Mouse (Mus musculus) ES-E14 (cell line): ENCODE measurements at regions not wholly inside any gene's neighbourhood (a gene's known extent, or its start where the extent isn't known, plus 50 kb on each side); places are given as distances from the start of the nearest gene placed in this dataset.

Experiments
- DNase-seq: peaks from one replicate; pipeline ENCODE4 v3.0.0-alpha.2; 2013; ENCODE audit warnings: low read depth, low spot score
- H3K27ac ChIP-seq: 2 replicates; pipeline ENCODE4 v1.5.1; 2012; ENCODE audit warnings: low read depth, mild to moderate bottlenecking, low read length, moderate library complexity, mixed read lengths; ENCODE audit not compliant: poor library complexity, insufficient read depth, severe bottlenecking
- H3K36me3 ChIP-seq: 2 replicates; pipeline ENCODE4 v1.6.1; 2012; ENCODE audit warnings: mild to moderate bottlenecking, low read length, moderate library complexity, mixed read lengths; ENCODE audit not compliant: control insufficient read depth, poor library complexity, insufficient read depth, severe bottlenecking
- H3K4me1 ChIP-seq, 2 experiments: fragments of 150-350 bp in 1 of 2; sonication (generic) in 1 of 2; 2 replicates each; pipeline ENCODE4 v1.6.1; 2012; ENCODE audit warnings: low read length in 2 of 2, mild to moderate bottlenecking in 1 of 2, mixed read lengths in 1 of 2; ENCODE audit not compliant: control insufficient read depth in 2 of 2, insufficient read depth in 2 of 2, poor library complexity in 1 of 2
- H3K4me3 ChIP-seq, 2 experiments: fragments of 150-350 bp in 1 of 2; sonication (generic) in 1 of 2; 2 replicates each; pipeline ENCODE4 v1.5.1; 2012; ENCODE audit warnings: low read length in 2 of 2, low read depth in 1 of 2, mild to moderate bottlenecking in 1 of 2, mixed read lengths in 1 of 2; ENCODE audit not compliant: insufficient read depth in 1 of 2, poor library complexity in 1 of 2, severe bottlenecking in 1 of 2
- H3K9ac ChIP-seq: 2 replicates; pipeline ENCODE4 v1.6.1; 2012; ENCODE audit warnings: low read depth, mild to moderate bottlenecking, low read length, mixed read lengths; ENCODE audit not compliant: poor library complexity, insufficient read depth, severe bottlenecking
- H3K9me3 ChIP-seq: fragments of 150-350 bp; sonication (generic); 2 replicates; pipeline ENCODE4 v1.6.1; 2012; ENCODE audit warnings: low read depth, mild to moderate bottlenecking, low read length; ENCODE audit not compliant: control insufficient read depth, insufficient read depth
- CHD2 ChIP-seq: IDR thresholded peaks from 2 replicates; pipeline ENCODE4 v1.6.1; 2014; ENCODE audit warnings: mild to moderate bottlenecking, low read depth, low read length, inconsistent platforms
- HCFC1 ChIP-seq: IDR thresholded peaks from 2 replicates; pipeline ENCODE4 v1.6.1; 2012; ENCODE audit warnings: low read length, inconsistent platforms, borderline replicate concordance; ENCODE audit not compliant: insufficient read depth
- MAFK ChIP-seq: IDR thresholded peaks from 2 replicates; pipeline ENCODE4 v1.6.1; 2014; ENCODE audit warnings: mild to moderate bottlenecking, low read depth, low read length, inconsistent platforms; ENCODE audit not compliant: insufficient read depth
- ZC3H11A ChIP-seq: IDR thresholded peaks from 2 replicates; pipeline ENCODE4 v1.6.1; 2012; ENCODE audit warnings: low read depth, mild to moderate bottlenecking, inconsistent platforms, low read length, borderline replicate concordance
- ZNF384 ChIP-seq: IDR thresholded peaks from 2 replicates; pipeline ENCODE4 v1.6.1; 2012; ENCODE audit warnings: low read depth, low read length, inconsistent platforms
- in situ Hi-C, 2 experiments: fragments of 600-800 bp; cut with MboI; formaldehyde crosslinking; loops; one replicate each; pipeline ENCODE4 v1.15.1; 2025; ENCODE audit warnings: low sequenced_read_pairs in 2 of 2, inconsistent platforms in 1 of 2; ENCODE audit not compliant: unreplicated experiment in 2 of 2

DNA sequence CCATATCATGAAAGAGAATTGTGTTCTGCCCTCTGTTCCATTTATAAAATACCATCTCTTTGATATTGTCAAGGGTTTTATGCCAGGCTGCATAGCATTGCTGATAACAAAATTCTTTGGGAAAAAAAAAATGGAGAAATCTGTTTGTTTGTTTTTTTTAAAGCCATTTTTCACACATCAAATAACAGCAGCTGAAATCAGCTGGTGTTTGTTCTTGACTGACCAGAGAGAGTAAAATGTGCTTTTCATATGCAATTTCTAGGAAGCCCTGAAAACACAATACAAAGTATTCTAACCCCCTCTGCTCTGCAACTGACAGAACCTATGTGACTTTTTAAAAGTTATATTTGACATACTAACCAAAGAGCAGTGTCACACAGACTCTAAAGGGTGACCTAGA lies 270.0 kb downstream of the Mreg start:
- in situ Hi-C loops = no loop called here
- no peaks in the 10 kb centered on the region for H3K36me3 ChIP-seq
- no peak for DNase-seq
- H3K4me3 ChIP-seq = no peak overlapping the region
- no peaks in the 10 kb centered on the region for H3K9me3 ChIP-seq
- no peak for TF ChIP-seq ZNF384
- no peak for TF ChIP-seq ZC3H11A
- no peak for TF ChIP-seq HCFC1
- no peak for TF ChIP-seq CHD2
- TF ChIP-seq MAFK = no peak
- H3K4me1 ChIP-seq = no peaks in the 10 kb centered on the region
- no peak overlapping the region for H3K27ac ChIP-seq
- H3K9ac ChIP-seq = no peak overlapping the region

DNA sequence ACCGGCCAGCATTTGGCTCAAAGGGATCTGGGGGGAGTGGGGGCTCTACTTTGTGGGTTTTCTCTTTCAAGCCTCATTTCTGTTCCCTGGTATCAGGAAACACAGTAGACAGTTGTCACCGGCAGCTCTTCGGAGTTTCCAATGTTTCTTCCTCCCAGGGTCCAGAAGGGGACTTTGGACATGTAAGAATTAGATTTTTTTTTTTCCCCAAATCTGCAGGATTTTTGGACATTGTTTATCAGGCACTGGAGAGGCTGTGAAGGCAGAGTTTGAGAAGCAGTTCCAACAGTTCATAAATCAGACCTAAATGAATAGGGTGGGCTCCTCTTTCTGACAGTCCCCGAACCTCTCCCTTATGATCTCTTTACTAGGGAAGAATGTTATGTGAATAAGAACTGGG lies 270.4 kb downstream of the Mreg start:
- Histone ChIP-seq H3K9ac (no peak overlapping the region), H3K36me3 (no peaks in the 10 kb centered on the region), H3K9me3 (no peaks in the 10 kb centered on the region), H3K4me1 (no peaks in the 10 kb centered on the region), H3K27ac (no peak overlapping the region), H3K4me3 (no peak overlapping the region)
- in situ Hi-C loops = no loop called here
- TF ChIP-seq HCFC1 (no peak), CHD2 (no peak), ZNF384 (no peak), MAFK (no peak), ZC3H11A (no peak)
- DNase-seq = no peak

DNA sequence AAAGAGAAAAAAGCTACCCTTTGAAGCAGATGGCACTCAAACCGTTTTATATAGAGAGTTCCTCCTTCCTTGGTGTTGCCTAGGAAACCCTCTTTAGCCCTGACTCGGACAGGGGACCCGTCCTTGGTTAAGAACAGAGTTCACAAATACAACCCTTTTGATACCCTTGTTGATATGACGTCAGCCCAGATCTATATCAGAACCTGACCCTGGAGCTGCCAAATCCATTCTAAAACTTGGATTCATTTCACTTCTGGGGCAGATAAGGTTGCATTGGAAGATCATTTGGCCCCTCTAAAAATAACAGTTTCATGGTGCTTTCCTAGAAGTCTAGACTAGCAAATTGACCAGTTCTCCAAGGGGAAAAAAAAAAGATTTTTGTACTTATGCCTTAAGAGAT lies 271.2 kb downstream of the Mreg start:
- TF ChIP-seq HCFC1 (no peak), MAFK (no peak), ZC3H11A (no peak), CHD2 (no peak)
- in situ Hi-C loops = no loop called here

DNA sequence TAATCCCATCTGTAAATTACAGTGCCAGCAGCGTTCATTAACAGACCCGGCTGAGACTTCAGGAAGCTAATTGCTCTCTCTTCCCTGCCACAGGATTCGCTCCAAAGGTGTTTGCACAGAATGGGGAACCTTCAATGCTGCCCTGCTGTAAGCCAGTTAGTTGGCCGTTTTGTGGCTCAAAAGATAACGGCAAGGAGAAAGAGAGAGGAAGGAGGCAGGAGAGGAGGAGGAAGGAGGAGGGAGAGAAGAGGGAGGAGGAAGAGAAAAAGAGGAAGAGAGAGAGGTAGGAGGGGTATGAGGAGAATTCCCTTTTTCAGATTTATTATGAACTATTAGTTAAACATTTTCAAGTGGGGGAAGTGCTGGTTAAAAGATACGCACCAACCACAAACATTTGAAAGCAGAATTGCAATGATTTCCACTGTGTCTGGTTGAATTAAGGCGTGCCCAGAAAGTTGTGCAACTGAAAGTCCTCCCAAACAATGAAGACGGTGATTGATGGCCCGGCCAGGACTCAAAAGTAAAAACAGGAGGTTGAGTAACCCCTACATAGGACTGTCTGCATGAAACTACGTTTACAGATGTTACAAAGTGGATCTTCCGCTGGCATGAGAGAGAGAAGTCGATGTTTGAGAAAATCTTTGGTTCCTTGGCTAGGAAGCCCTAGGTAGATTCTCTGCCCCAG lies 273.6 kb downstream of the Mreg start:
- H3K27ac ChIP-seq = no peak overlapping the region
- no peaks in the 10 kb centered on the region for H3K4me1 ChIP-seq
- no peak overlapping the region for H3K9ac ChIP-seq
- no peak for TF ChIP-seq HCFC1
- no peaks in the 10 kb centered on the region for H3K36me3 ChIP-seq
- in situ Hi-C loops = no loop called here
- H3K9me3 ChIP-seq = no peaks in the 10 kb centered on the region
- no peak for DNase-seq
- H3K4me3 ChIP-seq = no peak overlapping the region

More for the DNA sequence above, 271.2 kb downstream of the Mreg start:
- Histone ChIP-seq H3K27ac (no peak overlapping the region), H3K4me1 (no peaks in the 10 kb centered on the region), H3K9me3 (no peaks in the 10 kb centered on the region), H3K4me3 (no peak overlapping the region), H3K36me3 (no peaks in the 10 kb centered on the region), H3K9ac (no peak overlapping the region)
- no peak for DNase-seq

DNA sequence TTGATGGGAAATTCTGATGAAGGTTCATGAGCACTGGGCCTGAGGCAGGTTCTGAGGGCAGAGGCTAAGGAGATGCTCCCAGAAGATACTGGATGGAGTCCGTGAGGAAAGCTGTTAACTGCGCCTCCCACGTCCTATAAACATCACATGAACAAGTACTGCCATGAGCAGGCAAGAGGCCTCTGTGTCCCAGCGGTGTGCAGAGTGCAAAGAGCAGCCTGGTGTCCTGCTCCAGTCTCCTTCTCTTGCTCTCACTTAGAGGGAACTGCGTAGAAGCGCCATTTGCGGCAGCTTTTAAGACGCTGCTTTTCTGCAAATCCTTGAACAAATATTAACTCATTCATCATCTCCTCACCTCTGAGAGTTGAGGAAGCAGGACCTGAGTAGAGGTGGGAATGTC lies 274.2 kb downstream of the Mreg start:
- H3K36me3 ChIP-seq = no peaks in the 10 kb centered on the region
- H3K4me1 ChIP-seq = no peaks in the 10 kb centered on the region
- H3K27ac ChIP-seq = no peak overlapping the region
- no peak overlapping the region for H3K9ac ChIP-seq
- H3K4me3 ChIP-seq = no peak overlapping the region
- no peak for DNase-seq
- in situ Hi-C loops = no loop called here
- no peak for TF ChIP-seq ZNF384
- no peak for TF ChIP-seq CHD2
- TF ChIP-seq HCFC1 = no peak
- TF ChIP-seq MAFK = no peak
- no peak for TF ChIP-seq ZC3H11A
- no peaks in the 10 kb centered on the region for H3K9me3 ChIP-seq
